Mouse (Mus musculus): ENCODE results near the gene Tex37. TPM values are rescaled to one million over a fixed set of nuclear protein-coding genes. Genes with fewer than 3 reads are reported as not detected.

Tex37 gene
- polyA plus RNA-seq, 1 experiment from 2014 or later = not detected

DNA sequence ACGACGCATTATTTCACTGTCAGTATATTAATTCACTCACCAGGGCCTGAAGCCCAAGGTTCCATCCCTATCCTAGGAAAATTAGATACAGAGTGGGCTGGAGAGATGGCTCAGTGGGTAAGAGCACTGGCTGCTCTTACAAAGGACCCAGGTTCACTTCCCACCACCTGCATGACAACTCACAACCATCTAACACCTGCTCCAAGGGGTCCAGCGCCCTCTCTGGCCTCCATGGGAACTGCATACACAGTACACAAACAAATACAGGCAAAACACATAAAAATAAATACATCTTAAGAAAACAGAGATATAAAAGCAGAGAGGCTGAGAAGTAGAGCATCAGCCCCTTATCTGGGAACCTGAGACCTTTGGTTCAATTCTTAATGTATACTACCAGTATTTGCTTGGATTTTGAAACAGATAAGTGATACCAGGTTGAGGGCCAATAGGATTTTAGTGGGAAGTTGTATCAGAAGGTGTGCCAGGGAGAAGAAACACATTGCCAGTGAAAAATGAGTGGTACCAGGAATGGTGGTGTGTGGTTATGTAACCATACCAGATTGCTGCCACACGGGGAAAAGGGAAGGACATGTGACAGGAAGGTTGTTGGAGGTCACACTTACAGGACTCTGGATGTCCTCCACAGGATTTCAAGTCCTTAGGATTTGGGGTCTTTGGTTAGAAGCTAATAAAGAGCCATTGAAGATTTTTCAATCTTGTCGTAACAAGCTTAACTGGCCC lies 44.5 kb downstream of the Tex37 start:
- Histone ChIP-seq H3K27ac (no peak overlapping the region), H3K4me2 (replicated peaks) (no peak overlapping the region), H3K36me3 (no peaks in the 10 kb centered on the region; the same call in 1 of the 2 replicates), H3K4me1 (replicated peaks) (no peaks in the 10 kb centered on the region), H3K27me3 (replicated peaks) (no peaks in the 10 kb centered on the region), H3K4me3 (replicated peaks) (no peak overlapping the region), H3K9ac (no peak overlapping the region), H3K9me3 (no peaks in the 10 kb centered on the region)
- WGBS = 77% methylated on average over 5 of the region's 5 CpGs
- no peak for ATAC-seq

DNA sequence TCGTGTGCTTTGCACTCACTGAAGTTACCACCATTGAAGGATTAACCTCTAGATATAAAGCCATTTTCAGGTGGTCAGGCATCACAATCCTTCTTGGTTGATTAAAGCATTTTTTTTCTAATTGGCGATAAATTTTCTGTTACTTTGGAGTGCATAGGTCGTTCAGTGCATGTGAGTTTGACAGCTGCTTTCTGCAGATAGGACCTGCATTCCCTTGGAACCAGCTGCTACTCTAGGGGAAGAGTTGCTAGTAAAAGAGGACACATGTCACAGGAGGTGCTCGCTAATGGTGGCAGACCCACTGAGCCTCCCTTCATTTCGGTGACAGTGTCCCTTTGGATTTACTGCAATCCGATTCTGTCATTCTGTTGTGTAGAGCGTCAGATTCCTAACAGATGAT lies 46.2 kb downstream of the Tex37 start:
- H3K4me1 ChIP-seq (replicated peaks) = no peaks in the 10 kb centered on the region
- 60% methylated on average over 7 of the region's 7 CpGs for WGBS
- no peaks in the 10 kb centered on the region; the same call in 1 of the 2 replicates for H3K36me3 ChIP-seq
- H3K27ac ChIP-seq = no peak overlapping the region
- no peaks in the 10 kb centered on the region for H3K9me3 ChIP-seq
- H3K4me2 ChIP-seq (replicated peaks) = peak overlapping the region; percentile 16; the same call in 1 of the 2 replicates
- ATAC-seq = peak; percentile 59
- H3K4me3 ChIP-seq (replicated peaks) = no peak overlapping the region
- no peaks in the 10 kb centered on the region for H3K27me3 ChIP-seq (replicated peaks)
- no peak overlapping the region for H3K9ac ChIP-seq

GRCm38 (mm10) chr6:70872128-70872527 lies 46.6 kb downstream of the Tex37 start:
- Histone ChIP-seq H3K4me3 (replicated peaks) (no peak overlapping the region), H3K27me3 (replicated peaks) (no peaks in the 10 kb centered on the region), H3K4me2 (replicated peaks) (peak overlapping the region; percentile 16), H3K36me3 (no peaks in the 10 kb centered on the region; the same call in 1 of the 2 replicates), H3K9me3 (no peaks in the 10 kb centered on the region), H3K9ac (no peak overlapping the region), H3K4me1 (replicated peaks) (no peaks in the 10 kb centered on the region), H3K27ac (no peak overlapping the region)
- 41% methylated on average over 10 of the region's 10 CpGs for WGBS
- peak; percentile 99 for ATAC-seq

DNA sequence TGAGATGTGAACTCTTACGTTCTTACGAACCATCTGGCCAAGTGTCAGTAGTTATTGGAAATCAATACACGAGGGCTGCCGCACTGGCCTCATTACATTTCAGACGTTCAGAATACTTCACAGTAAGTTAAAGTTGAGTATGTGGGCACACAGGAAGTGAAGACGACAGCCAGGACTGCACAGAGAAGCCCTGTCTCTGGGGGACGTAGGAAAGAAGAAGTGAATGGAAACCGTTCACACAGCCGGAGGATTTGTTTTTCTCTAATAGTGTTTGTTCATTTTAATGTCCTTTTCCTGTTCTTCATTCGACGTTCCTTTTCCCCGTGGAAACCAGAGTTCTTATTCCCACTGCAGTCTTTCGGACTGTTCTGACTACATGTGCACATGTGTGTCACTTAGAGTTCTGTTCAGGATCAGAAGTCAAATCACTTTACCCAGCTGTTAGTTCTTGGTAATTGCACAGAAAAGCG lies 47.2 kb downstream of the Tex37 start:
- no peaks in the 10 kb centered on the region for H3K27me3 ChIP-seq (replicated peaks)
- no peak overlapping the region for H3K4me3 ChIP-seq (replicated peaks)
- no peaks in the 10 kb centered on the region for H3K36me3 ChIP-seq
- no peaks in the 10 kb centered on the region for H3K4me1 ChIP-seq (replicated peaks)
- H3K9me3 ChIP-seq = no peaks in the 10 kb centered on the region
- peak overlapping the region; percentile 14; the same call in 1 of the 2 replicates for H3K4me2 ChIP-seq (replicated peaks)
- no peak for ATAC-seq
- WGBS = 55% methylated on average over 14 of the region's 14 CpGs
- no peak overlapping the region for H3K27ac ChIP-seq
- no peak overlapping the region for H3K9ac ChIP-seq

- no peaks in the 10 kb centered on the region for H3K4me1 ChIP-seq (replicated peaks)
- 84% methylated on average over 9 of the region's 9 CpGs for WGBS
- ATAC-seq = no peak
- no peak overlapping the region for H3K4me3 ChIP-seq (replicated peaks)
- H3K27me3 ChIP-seq (replicated peaks) = no peaks in the 10 kb centered on the region
- H3K36me3 ChIP-seq = no peaks in the 10 kb centered on the region
- H3K4me2 ChIP-seq (replicated peaks) = no peak overlapping the region
- no peak overlapping the region for H3K9ac ChIP-seq
- H3K27ac ChIP-seq = no peak overlapping the region
- H3K9me3 ChIP-seq = no peaks in the 10 kb centered on the region
These were observed 51.4 kb downstream of the Tex37 start for GRCm38 (mm10) chr6:70867297-70867696.

- no peaks in the 10 kb centered on the region for H3K36me3 ChIP-seq
- WGBS = 79% methylated on average over 5 of the region's 5 CpGs
- H3K9ac ChIP-seq = no peak overlapping the region
- H3K4me1 ChIP-seq (replicated peaks) = no peaks in the 10 kb centered on the region
- H3K27ac ChIP-seq = no peak overlapping the region
- H3K9me3 ChIP-seq = no peaks in the 10 kb centered on the region
- H3K4me2 ChIP-seq (replicated peaks) = no peak overlapping the region
- H3K27me3 ChIP-seq (replicated peaks) = no peaks in the 10 kb centered on the region
- no peak overlapping the region for H3K4me3 ChIP-seq (replicated peaks)
- no peak for ATAC-seq
These were observed 52.0 kb downstream of the Tex37 start for GRCm38 (mm10) chr6:70866761-70867160.

GRCm38 (mm10) chr6:70864285-70864684 lies 54.4 kb downstream of the Tex37 start:
- H3K36me3 ChIP-seq = no peaks in the 10 kb centered on the region
- no peaks in the 10 kb centered on the region for H3K27me3 ChIP-seq (replicated peaks)
- H3K4me3 ChIP-seq (replicated peaks) = no peak overlapping the region
- no peak for ATAC-seq
- 88% methylated on average over 6 of the region's 6 CpGs for WGBS
- no peaks in the 10 kb centered on the region for H3K4me1 ChIP-seq (replicated peaks)
- H3K27ac ChIP-seq = no peak overlapping the region
- no peak overlapping the region for H3K4me2 ChIP-seq (replicated peaks)
- no peak overlapping the region for H3K9ac ChIP-seq
- H3K9me3 ChIP-seq = no peaks in the 10 kb centered on the region

Other genes starting within 250 kb of the Tex37 start
- gene Rpia, start 126.7 kb downstream of the Tex37 start, polyA plus RNA-seq (2015; fragmentation: Nextera tagmentation; extraction: Ambion mirVana) = 4.9 and 5.0 TPM in 2 replicates
- gene Eif2ak3, start 74.4 kb downstream of the Tex37 start, polyA plus RNA-seq (2015; fragmentation: Nextera tagmentation; extraction: Ambion mirVana) = 9.7 and 9.9 TPM in 2 replicates
- not detected in 2 replicates for gene Foxi3, start 37.6 kb upstream of the Tex37 start, polyA plus RNA-seq (2015; fragmentation: Nextera tagmentation; extraction: Ambion mirVana)
- gene Thnsl2, start 225.5 kb upstream of the Tex37 start, polyA plus RNA-seq (2015; fragmentation: Nextera tagmentation; extraction: Ambion mirVana) = 47.4 and 49.6 TPM in 2 replicates